ENCODE assay signal across 8 mouse cellular contexts in genomic region chr6:89344613-89345485, GRCm38 (mm10). TPM values are rescaled to one million over a fixed set of nuclear protein-coding genes. Genes with fewer than 3 reads are reported as not detected.
DNase-seq lines count a peak whose midpoint lies in the region; ATAC-seq and TF ChIP-seq lines count a peak whose summit lies in the region.

No protein-coding gene starts in this region.

- no peak for TF ChIP-seq POLR2A in spleen, adult 2 months (IDR thresholded peaks at IDR 0.05; ENCODE audit: low read depth, low read length)

- H3K36me3 ChIP-seq in heart, embryonic 16.5 days (ENCODE audit: control insufficient read depth, insufficient read depth) = peaks cover 16% of the 10 kb centered on the region
- H3K36me3 ChIP-seq in kidney, embryonic 16.5 days (ENCODE audit: insufficient read depth, low read length) = peaks cover 57% of the 10 kb centered on the region
- H3K36me3 ChIP-seq in spleen, adult 2 months (ENCODE audit: control insufficient read depth, insufficient read depth, low read length) = no peaks in the 10 kb centered on the region

- H3K9me3 ChIP-seq in heart, embryonic 16.5 days (replicated peaks; ENCODE audit: control insufficient read depth, low read length) = no peaks in the 10 kb centered on the region
- H3K9me3 ChIP-seq in kidney, embryonic 16.5 days (ENCODE audit: low read length) = no peaks in the 10 kb centered on the region

- peak overlapping the region; percentile 92 for H3K27ac ChIP-seq in heart, embryonic 16.5 days (ENCODE audit: low read length)
- H3K27ac ChIP-seq in kidney, embryonic 16.5 days (ENCODE audit: low read length) = peak overlapping the region; percentile 92
- 0 out of 2 replicates have a peak overlapping the region, but pooled peaks have one; percentile 20 for H3K27ac ChIP-seq in spleen, adult 2 months (ENCODE audit: insufficient read depth, low read length)

- peak overlapping the region; percentile 11; the same call in 1 of the 2 replicates for H3K4me3 ChIP-seq in heart, embryonic 16.5 days (ENCODE audit: low read length)
- H3K4me3 ChIP-seq in kidney, embryonic 16.5 days (ENCODE audit: low read length) = no peak overlapping the region
- no peak overlapping the region for H3K4me3 ChIP-seq in spleen, adult 2 months (ENCODE audit: extremely low read depth, insufficient read depth, insufficient read length)

- DNase-seq in urinary bladder, postnatal 14 days (ENCODE audit: low spot score) = peak; percentile 85
- no peak for DNase-seq in urinary bladder, postnatal 10 days (ENCODE audit: low spot score)
- peak; percentile 88 for DNase-seq in fibroblast of lung, adult 2 months (ENCODE audit: low read depth)
- DNase-seq in lung, postnatal 25 days (ENCODE audit: low spot score) = peak; percentile 93
- DNase-seq in spleen, adult 2 months (ENCODE audit: low read depth in 1 of 2, low spot score in 2 of 2) = peak in 1 of 2 experiments; percentile 54
- no peak for DNase-seq in c-Kit-positive CD71-positive TER-119-positive erythroid progenitor cells, embryonic 14.5 days (ENCODE audit: low spot score)

- H3K4me2 ChIP-seq in heart, embryonic 16.5 days (ENCODE audit: low read depth, low read length) = peak overlapping the region; percentile 53
- peak overlapping the region; percentile 11 for H3K4me2 ChIP-seq in kidney, embryonic 16.5 days (replicated peaks; ENCODE audit: low read depth, low read length)

- peaks cover 35% of the 10 kb centered on the region for H3K4me1 ChIP-seq in heart, embryonic 16.5 days (ENCODE audit: control insufficient read depth, insufficient read depth, low read length)
- H3K4me1 ChIP-seq in kidney, embryonic 16.5 days (ENCODE audit: insufficient read depth, low read length) = peaks cover 23% of the 10 kb centered on the region
- peaks cover 2% of the 10 kb centered on the region; the same call in 1 of the 2 replicates for H3K4me1 ChIP-seq in spleen, adult 2 months (ENCODE audit: control insufficient read depth, insufficient read depth, insufficient read length)

- TF ChIP-seq CTCF in spleen, adult 2 months (IDR thresholded peaks at IDR 0.05; ENCODE audit: extremely low read depth, insufficient read depth, insufficient read length, insufficient replicate concordance) = no peak

- peak; percentile 94 for ATAC-seq in heart, embryonic 16.5 days (replicated peaks; ENCODE audit: extremely low read depth, insufficient read depth, low FRiP score)
- ATAC-seq in kidney, embryonic 16.5 days (ENCODE audit: low FRiP score, low TSS enrichment) = peak; percentile 89

- no peaks in the 10 kb centered on the region for H3K27me3 ChIP-seq in heart, embryonic 16.5 days (ENCODE audit: control insufficient read depth, insufficient read depth, low read length)
- no peaks in the 10 kb centered on the region for H3K27me3 ChIP-seq in kidney, embryonic 16.5 days (ENCODE audit: insufficient read depth, low read length)
- H3K27me3 ChIP-seq in spleen, adult 2 months (ENCODE audit: control insufficient read depth, insufficient read depth, low read length) = no peaks in the 10 kb centered on the region

- WGBS in heart, embryonic 16.5 days = 26% methylated on average over 10 of the region's 10 CpGs
- WGBS in kidney, embryonic 16.5 days = 30% methylated on average over 10 of the region's 10 CpGs
- 70% methylated on average over 10 of the region's 10 CpGs for WGBS in spleen, adult 2 months

- peak overlapping the region; percentile 63 for H3K9ac ChIP-seq in heart, embryonic 16.5 days (ENCODE audit: low read length)
- peak overlapping the region; percentile 42; the same call in 1 of the 2 replicates for H3K9ac ChIP-seq in kidney, embryonic 16.5 days (replicated peaks; ENCODE audit: low read length)

RNA-seq across cellular contexts. Expression of gene Plxna1, which starts 17.6 kb away (rescaled TPM):
- 7.5 and 12.2 TPM in 2 replicates for polyA plus RNA-seq in heart, embryonic 16.5 days (2015; fragmentation: Nextera tagmentation; extraction: Ambion mirVana)
- polyA plus RNA-seq in kidney, embryonic 16.5 days (2015; fragmentation: Nextera tagmentation; extraction: Ambion mirVana) = 12.1 and 19.5 TPM in 2 replicates
- polyA plus RNA-seq in spleen, adult 2 months (2012; rRNA removed) = 23.8 and 27.2 TPM in 2 replicates

Comparison
In these comparisons a context has a peak if more than half of its experiments do, and no peak if none do; other contexts are left out.
1. DNase-seq: peak in urinary bladder, postnatal 14 days (single experiment), fibroblast of lung, adult 2 months (single experiment) and lung, postnatal 25 days (single experiment); none in urinary bladder, postnatal 10 days (single experiment) and c-Kit-positive CD71-positive TER-119-positive erythroid progenitor cells, embryonic 14.5 days (single experiment).
2. H3K27ac ChIP-seq: peak in every context shown above with its lines; median percentile 92 in heart, embryonic 16.5 days; 92 in kidney, embryonic 16.5 days; 20 in spleen, adult 2 months.